Mouse (Mus musculus): ENCODE data around the gene Arfrp1.

DNA sequence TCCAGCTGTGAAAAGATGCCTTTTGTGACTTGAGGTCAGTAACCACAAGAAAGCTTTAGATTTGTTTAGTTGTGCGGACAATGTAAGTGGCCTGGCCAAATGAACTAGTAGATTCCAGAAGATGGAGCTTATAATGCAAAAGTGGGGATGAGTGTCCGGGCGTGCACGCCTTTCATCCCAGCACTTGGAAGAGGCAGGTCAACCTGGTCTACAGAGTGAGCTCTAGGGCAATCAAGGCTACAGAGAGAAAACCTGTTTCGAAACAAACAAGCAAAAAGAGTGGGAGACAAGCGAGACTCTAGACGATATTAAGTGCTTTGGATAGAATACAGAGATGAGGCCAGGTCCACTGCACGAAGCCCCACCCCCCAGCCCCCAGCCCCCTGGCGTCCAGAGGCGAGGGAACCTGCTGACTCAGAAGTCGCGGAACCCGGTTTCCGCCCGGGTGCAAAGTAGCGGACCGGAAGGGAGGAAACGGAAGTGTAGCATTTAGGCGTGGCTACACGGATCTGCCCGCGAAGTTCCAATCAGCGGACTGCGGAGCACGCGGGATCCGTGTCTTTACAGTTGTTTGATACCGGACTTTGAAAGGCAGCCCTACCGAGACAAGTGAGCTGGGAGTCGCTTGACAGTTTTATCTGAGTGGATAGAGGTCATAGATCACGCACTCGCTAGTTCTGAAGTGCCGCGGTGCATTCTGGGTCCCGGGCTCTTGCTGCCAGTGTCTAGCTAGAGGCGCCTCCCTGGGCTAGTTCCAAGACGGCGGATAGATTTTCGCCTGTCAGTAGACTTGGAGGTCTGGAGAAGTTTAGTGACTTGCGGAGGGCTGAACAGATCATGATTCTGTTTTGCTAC is 45.7 kb downstream of the Arfrp1 start, which contains the start of gene Rtel1:
- TF ChIP-seq EP300 (IDR thresholded peaks at IDR 0.05; ENCODE audit: low read depth) (no peak), CTCF (IDR thresholded peaks at IDR 0.05; ENCODE audit: low read depth) (0 out of 2 replicates have a peak, but pooled peaks have one; percentile 6)

All from heart, postnatal 0 days (tissue).